Mouse (Mus musculus): ENCODE results near the gene Arpc5l.

The Arpc5l gene

DNA sequence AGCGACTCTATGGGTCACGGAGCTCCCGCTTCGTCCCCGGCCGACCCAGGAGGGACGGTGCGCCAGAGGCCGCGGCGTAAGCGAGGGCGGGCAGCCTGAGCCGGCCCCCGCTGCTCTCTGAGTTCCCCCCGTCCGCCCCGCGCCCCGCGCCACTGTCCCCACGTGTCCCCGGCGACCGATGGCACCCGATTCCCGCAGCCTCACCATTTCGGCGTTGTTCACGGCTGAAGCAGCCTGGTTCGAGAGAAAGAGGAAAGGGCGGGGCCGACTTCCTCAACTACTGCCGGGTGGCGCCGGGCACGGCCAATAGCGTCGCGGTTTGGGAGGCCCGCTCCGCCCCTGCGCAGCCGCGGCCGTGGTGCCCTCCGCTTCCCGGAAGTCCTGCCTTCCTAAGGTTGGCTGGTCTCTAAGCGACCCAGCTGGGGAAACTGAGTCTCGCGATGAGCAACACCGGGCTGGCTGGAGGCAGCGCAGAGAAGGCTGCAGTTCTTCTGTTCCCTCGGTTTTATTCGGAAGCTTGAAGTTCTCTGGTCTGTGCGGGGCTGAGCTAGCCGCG is at the start of gene Arpc5l:
Arpc5l (plus strand) TSS at position 469 of the 556 bp plus-strand sequence.
- DNase-seq: peak; percentile 89

DNA sequence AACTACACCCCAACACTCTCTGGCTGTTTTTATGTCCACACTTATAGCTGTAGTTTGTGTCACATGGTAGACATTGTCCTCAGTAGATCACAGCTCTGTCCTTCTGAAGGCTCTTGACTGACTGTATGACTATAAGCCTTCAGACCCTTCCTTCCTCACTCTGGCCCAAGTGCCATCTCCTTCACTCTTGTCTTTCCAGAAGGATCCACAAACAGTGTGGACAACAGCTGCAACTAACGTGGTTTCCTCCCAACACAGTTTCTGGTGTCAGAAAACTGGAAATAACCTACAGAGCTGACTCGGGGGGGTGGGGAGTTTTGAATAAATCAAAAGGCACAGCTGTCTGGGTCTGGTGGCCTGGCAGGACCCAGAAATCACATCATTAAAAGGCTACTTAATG is 49.1 kb upstream of the Arpc5l start:
- DNase-seq: no peak

DNA sequence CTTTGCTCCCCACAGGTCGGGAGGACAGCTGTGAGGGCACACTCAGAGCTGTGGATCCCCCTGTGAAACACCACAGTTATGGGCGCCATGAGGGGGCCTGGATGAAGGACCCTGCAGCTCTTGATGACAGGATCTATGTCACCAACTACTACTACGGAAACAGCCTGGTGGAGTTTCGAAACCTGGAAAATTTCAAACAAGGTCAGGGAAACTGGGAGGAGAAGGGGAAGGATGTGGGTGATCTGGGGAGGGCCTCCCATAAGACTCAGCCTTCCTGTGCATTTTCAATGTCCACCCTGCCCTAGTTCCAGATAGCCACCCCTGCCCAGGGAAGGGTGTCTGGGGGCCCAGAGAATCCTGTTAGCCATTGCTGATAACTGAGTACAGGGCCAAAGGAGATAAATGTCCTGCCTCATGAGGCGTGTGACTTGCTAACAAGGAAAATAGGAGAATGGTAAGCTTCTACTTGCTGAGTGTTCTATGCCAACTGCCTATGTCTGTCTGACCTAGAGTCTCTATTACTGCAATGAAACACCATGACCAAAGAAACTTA is 47.4 kb upstream of the Arpc5l start:
- no peak for DNase-seq

DNA sequence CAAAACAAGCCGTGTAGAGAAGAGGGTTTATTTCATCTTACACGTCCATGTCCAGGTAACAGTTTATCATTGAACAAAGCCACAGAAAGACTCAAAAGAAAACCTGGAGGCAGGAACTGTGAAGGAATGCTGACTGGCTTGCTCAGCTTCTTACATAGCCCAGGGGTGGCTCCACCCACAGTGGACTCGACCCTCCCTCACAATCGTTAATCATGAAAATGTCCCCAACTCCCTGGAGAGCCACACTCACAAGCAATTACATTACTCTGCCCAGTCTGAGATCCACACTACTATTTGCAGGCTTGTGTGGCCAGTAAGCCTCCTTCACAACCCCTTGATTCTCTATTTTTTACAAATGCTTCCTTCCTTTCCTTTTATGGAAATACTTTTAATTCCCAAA is 41.0 kb upstream of the Arpc5l start:
- DNase-seq: no peak

DNA sequence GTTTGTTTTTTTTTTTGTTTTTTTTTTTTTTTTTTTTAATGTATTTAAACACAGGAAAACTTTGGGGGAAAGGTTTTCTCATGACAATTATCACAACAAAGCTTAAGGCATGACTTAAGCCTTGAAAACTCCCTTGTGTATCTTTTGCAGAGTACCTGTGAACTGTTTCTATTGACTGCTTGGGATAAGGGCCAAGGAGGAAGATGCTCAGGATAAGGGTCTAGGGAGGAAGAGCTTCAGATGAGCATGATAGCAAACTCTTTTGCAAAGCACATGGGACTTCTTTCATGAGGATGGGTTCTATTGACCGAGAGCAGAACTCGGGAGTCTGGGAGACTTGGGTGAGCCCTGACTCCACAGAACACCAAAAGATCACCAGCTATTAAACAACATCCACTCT is 35.5 kb upstream of the Arpc5l start:
- no peak for DNase-seq

DNA sequence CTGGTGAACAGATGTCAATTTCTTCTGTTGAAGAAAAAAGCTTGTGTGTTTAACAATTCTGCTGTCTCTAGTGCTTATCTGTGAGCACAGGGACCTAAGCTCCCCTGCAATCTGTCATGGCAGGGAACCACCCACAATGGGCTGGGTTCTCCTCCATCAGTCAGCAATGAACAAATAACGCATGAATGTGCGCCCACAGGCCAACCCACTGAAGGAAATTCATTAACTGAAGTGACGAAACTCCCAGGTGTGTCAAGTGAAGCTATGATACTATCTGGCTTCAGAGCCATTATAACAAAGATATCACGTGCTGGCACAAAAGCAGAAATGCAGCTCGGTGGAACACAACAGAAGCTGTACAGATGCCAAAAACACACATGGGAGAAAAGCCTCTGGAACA is 35.1 kb upstream of the Arpc5l start:
- DNase-seq: no peak

DNA sequence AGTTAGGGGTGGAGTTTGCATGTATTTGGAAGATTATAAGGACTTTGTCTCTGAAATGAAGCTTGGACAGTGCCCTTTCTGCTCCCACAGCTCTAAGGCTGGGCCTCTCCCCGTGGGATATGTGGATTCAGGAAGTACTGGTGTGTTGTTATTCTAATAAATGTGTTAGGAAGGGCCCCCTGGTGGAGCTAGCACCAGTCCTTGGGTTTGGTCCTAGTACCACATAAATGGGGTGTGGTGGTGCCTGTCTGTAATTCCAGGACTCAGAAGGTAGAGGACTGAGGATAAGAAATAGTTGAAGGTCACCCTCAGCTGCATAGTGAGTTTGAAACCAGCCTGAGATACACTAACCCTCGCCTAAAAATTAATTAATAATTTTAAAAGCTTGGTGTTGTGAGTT is 31.9 kb upstream of the Arpc5l start:
- DNase-seq: no peak

DNA sequence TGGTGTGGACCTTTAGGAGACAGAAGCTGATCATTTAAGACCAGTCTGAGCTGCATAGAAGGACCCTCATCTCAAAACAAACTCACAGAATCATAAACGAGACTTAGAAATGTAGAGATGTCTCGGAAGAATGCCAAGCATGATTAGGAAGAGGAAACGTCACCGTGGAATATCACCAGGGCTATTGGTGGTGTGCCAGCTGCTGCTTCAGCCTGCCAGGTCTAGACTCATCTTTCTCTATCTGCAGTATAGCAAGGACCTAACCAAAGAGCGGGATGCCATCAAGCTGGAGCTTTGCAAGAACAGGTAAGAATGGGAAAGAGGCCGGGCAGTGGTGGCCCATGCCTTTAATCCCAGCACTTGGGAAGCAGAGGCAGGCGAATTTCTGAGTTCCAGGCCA is 31.4 kb upstream of the Arpc5l start:
- no peak for DNase-seq

DNA sequence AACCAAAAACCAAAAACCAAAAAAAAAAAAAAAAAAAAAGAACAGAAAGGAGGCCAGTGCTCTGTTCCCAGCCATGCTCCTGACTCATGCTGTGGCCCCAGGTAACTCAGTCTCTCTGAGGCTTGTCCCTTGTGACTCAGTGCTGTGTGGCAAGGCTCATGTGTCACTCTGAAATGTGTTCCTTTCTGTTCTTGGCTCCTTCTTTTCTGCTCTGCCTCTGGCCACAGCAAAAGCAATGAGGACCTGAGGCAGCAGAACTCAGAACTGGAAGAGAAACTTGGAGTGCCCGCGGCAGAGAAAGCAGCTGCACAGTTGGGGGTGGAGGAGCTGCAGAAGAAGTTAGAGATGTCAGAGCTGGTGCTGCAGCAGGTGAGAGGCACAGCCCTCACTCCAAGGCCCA is 31.0 kb upstream of the Arpc5l start:
- DNase-seq: no peak

DNA sequence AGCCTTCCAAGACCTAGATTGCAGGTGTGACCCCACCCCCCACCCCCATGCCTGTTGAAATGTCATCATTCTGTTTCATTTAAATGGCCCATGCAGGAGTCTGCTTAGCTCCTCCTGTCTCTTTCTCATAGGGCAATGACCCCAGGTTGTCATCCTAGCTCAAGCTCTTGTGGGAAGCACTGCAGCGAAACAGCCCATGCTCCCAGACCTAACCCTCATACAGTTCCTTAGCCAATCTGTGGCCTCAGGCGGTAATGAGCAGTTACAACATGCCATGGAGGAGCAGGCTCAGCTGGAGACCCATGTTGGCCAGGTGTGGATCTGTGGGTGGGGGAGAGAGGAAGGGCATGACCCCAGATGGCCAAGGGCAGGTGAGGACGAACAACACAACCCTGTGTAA is 30.0 kb upstream of the Arpc5l start:
- DNase-seq: no peak

DNA sequence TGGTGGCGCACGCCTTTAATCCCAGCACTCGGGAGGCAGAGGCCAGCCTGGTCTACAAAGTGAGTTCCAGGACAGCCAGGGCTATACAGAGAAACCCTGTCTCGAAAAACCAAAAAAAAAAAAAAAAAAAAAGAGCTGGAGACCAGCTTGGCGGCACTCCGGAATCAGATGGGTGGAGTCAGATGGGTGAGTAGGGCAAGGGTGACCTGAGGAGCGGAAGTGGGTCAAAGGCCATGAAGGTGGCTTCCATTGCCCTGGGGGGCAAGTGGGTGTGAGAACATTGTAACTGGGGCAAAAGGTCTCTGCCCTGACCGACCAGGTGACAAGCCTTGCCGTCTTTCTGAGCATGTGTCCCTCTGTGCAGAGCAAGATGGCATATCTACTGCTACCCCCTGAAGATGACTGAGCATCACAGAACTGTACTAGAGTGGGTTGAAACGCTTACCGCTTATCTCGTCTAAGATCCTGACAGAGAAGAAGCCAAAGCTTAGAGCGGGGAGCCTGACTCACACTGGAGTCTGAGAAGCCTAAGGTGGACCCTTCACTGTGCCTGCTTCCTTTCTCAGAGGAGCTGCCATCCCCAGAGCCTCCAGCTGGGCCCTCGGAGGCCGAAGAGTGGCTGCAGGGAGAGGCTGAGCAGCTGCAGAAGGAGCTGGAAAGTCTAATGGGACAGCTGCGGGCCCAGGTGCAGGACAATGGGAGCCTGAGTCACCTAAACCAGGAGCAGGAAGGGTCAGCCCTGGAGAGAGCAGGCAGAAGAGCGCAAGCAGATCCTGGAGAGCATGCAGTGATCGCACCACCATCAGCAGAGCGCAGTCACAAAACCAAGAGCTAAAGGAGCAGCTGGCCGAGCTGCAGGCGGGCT is 29.0 kb upstream of the Arpc5l start:
- no peak for DNase-seq

DNA sequence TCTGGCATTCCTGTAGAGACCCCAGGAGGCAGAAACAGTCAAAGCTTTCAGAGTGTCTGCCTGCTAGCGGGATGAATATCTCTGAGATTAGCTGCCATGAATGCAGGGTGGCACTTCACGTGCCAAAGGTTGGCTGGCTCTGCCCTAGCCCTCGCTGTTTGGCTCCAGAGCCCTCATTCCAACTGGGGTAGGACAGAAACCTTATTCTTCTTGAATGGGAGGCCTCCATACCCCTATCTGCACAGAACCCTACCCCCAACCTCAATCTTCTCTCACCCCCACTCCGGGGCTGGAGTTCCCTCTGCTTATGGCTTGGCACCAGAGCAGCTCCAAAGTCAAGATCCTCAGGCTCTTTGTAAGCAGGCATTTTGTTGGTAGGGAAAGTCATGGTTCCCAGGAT is 27.3 kb upstream of the Arpc5l start:
- DNase-seq: no peak

DNA sequence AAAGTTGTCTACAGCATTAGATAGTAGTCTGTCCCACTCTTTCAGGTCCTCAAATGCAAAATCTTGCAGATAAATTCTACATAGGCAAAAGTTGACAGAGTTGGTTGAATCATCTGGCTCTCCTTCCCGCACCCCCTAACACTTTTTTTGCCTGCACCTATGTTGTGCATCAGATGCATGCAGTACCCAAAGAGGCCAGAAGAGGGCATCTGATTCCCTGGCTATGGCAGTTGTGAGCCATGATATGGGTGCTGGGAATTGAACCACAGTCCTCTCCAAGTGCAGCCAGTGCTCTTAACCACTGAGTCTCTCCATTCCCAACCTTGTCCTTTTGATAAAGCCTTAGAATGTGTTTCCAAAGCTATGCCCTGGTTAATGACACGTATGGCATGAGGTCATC is 21.7 kb upstream of the Arpc5l start:
- no peak for DNase-seq

DNA sequence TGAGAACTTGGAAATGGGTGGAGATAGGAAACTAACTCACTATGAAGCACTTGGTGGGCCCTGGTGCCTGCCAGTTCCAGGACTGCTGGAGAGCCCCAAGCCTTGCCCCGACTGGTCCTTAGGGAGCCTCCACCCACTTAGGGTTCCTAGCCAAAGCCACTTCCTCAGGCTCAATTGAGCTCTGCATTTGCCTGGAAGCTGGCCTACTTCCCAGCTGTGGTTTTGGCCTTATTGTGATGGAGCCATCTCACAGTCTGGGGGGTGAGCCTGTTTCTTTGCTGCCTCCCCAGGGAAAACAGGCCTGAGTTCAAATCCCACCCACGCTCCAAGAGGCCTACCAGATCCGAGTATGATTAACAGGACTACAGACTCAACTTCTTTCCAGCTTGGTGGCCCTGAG is 18.6 kb upstream of the Arpc5l start:
- DNase-seq: no peak

DNA sequence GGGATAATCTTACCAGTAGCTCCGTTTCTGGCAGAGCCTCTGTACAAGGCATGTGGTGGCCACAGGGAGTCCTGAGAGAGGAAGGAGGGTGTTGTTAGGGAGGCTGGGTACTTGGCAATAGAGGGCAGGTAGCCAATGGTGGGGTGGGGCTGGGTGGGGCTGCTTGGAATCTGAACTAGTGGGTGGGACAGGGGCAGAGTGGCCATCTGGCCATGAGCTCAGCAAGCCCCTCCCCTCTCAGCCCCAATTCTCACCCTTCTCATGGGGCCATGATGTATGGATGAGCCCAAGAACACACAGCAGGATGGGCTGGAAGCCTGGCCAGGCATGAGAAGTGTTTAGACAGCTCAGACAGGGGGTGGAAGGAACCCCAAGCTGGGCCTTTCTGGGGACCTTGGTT is 17.8 kb upstream of the Arpc5l start:
- DNase-seq: no peak

DNA sequence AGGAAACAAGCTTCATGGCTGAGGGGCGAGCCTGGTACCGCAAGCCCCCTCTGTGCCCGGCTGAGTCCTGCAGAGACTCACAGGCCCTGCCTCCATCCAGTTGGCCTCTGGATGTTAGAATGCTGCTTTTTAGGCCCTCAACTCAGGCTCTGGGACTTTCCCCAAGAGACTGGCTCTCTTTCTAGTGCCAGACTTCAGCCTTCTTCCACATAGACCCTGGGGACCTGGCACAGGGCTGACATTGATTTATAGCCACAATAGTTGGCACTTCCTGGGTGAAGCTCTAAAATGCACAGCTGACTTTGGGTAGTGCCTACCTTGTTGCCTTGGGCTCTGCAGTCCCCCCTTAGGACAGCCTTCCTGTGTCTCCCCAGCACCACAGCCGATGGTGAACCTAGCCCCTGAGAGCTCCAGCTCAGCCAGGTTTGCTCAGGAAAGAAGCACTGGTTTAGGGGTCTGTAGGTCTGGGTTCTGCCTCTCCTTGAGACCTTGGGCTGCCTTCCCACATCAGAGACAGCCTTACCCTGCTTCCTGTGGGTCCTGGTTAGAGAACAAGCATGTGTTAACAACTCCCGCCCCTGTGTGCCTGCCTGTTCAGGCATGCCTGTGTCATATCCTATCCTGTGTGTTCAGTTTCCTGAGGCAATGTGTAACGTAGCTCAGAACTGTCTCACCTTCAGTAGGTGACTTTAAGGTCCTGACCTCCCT is 17.2 kb upstream of the Arpc5l start:
- DNase-seq: no peak

DNA sequence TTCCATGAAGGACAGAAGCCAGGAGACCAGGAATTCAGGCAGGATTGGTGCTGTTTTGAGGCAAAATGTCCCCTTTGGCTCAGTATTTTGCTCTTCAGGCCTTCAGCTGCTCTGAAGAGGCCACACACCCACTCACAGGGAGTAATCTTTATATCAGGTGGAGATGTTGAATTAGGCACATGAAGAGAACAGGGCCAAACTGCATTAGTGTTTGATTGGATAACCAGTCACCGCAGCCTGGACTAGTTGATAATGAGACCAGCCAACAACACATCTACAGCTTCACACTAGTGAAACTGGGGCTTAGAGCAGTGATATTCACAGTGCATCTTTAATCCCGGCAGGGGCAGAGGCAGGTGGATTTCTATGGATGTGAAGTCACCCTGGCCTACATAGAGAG is 16.2 kb upstream of the Arpc5l start:
- no peak for DNase-seq

DNA sequence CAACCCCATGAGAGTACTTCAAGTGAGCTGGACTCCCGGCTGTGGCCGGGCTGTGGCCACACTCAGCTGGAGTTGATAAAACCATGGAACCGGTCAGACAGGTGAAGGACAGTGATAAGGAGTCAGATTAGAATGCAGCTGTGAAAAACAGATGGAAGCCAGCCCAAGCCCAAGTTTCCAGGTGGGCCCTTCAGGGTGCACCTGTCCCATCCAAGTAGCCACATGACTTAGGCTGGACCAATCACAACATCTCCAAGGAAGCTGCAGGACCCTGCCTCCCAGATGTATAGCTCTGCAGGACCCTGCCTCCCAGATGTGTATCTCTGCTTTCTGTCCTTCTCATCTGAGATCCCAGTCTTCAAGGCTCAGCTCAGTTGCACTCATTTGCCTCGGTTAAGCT is 13.1 kb upstream of the Arpc5l start:
- no peak for DNase-seq

DNA sequence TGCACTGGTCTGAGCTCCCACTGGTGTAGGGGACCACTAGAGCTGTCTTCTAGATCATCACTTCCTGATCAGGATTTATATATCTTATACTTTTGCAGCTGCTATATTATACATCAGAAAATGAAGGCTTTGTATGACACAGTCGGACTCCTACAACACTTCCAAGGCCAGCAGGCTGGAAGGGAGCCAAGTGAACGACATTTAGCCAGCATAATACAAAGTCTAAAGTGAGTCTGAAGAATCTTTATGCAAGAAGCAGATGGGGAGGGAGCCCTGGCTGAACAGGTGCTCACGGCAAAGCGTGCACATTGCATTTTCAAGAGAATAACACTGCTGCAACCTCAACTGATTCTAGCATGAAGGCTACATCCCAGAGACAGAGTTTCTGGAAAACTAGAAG is 12.7 kb upstream of the Arpc5l start:
- no peak for DNase-seq

DNA sequence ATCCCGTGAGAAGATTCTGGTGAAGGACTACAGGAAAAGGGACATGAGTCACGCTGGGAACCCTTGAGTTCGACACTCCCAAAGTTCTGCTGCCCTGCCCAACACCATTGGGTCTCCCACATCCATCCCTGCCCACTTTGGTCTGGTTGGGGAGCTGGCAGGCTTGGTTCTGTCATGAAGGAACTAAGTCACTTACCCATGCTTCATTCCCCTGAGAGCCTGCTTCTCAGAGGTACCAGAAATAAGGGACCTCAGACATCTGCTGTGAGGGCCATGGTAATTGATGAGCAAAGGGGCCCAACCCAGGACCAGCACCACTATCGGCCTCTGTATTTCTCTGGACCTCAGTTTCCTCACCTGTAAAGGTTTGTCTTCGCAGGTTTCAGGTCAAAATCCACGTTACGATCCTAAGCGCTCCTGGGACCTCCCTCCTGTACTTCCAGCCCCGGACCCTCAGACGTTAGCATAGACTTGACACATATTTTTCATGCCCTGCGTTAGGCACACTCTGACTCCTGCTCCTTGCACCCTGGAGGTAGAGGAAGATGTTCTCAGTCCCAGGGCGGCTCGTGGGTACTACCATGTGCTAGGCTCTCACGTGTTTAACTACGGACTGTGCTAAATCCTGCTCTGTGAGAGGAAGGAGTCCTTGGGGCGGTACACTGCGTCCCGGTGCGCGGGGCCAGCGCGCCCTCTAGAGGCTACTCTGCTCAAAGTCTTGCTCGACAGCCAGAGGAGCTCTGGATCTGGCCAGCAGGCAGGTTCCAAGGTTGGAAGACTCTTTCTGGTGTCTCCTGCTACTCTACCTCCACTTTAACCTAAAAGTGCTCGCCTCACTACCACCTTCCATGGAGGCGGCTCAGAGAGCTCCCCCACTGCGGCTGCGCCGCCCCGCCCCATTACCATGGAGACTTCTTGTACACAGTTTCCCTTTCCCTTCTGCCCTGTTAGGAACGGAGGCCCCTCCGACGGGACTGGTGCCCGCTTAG is 7.5 kb upstream of the Arpc5l start, which contains the start of gene Wdr38:
Wdr38 (plus strand) TSS at position 91 of the 989 bp plus-strand sequence.
- DNase-seq: peak; percentile 85

DNA sequence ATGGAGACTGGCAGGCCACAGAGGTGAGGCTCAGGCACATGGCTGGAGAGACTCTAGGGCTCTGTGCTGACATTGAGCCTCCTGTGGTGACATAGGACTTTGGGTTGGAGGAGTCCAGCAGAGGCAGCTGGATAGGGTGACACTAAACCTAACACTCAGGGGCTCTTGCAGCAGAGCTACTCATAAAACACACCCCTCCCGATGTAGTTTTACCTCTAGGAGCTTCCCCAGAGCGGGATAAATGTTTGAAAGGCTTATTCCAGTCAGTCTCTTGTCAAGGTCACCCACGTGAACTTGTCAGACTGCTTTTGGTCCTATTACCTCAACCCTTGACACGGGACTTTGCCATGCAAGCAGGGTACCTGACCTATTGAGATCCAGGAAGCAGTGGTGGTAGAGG is 5.8 kb upstream of the Arpc5l start:
- DNase-seq: no peak

DNA sequence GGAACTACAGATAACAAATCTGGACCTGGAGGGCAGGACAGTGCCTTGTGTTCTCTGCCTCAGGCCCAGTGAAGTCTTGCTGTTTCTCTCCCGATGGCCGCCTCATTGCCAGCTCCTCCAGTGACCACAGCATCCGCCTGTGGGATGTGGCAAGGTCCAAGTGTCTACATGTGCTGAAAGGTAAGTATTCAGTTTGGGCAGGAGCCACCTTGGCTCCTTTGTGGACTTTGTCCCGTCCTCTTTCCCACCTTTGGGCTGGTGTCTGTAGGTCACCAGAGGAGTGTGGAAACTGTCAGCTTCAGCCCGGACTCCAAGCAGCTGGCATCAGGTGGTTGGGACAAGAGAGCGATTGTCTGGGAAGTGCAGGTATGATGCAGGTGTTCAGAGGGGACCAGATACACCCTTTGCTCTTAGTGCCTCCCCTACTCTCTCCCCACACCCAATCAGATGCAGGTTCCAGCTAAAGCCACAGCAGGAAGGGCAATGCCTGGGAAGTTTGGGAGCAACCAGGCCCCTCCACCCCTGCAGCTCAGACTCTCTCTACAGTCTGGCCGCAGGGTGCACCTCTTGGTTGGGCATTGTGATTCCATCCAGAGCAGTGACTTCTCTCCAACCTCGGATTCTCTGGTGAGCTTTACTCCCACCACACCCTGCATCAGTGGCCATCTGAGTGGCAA is 5.1 kb upstream of the Arpc5l start:
- no peak for DNase-seq

Data from cerebellum, adult 11-12 months (tissue).